ENCODE assay signal across 25 mouse cellular contexts in genomic region chr6:127971931-127972330, GRCm38 (mm10).
"Had no signal": no experiment of that assay in that cellular context is flagged by ENCODE, and none has a peak within 500 bp of the region (broad histone marks: within the 10 kb centered on the region; RNA-seq: fewer than 3 reads in every experiment).

No protein-coding gene starts in this region.

- H3K9me3 ChIP-seq: heart, embryonic 12.5 days; heart, embryonic 15.5 days; hindbrain, embryonic 13.5 days; hindbrain, embryonic 15.5 days; kidney, embryonic 15.5 days; limb, embryonic 10.5 days; limb, embryonic 12.5 days; liver, embryonic 13.5 days had no signal

- H3K27ac ChIP-seq: heart, adult 2 months; heart, embryonic 15.5 days; hindbrain, embryonic 13.5 days; hindbrain, embryonic 15.5 days; hindbrain, postnatal 0 days; kidney, embryonic 15.5 days; kidney, postnatal 0 days; left cerebral cortex, adult 2 months; limb, embryonic 12.5 days; liver, embryonic 13.5 days had no signal

- H3K4me3 ChIP-seq: heart, adult 2 months; heart, embryonic 12.5 days; heart, embryonic 15.5 days; hindbrain, embryonic 13.5 days; hindbrain, embryonic 15.5 days; kidney, embryonic 15.5 days; left cerebral cortex, adult 2 months; limb, embryonic 10.5 days; limb, embryonic 12.5 days; liver, embryonic 13.5 days had no signal

- H3K4me2 ChIP-seq: heart, embryonic 12.5 days; heart, embryonic 15.5 days; hindbrain, embryonic 13.5 days; hindbrain, embryonic 15.5 days; kidney, embryonic 15.5 days; limb, embryonic 12.5 days; liver, embryonic 11.5 days; liver, embryonic 13.5 days had no signal

- H3K9ac ChIP-seq: heart, embryonic 12.5 days; heart, embryonic 15.5 days; hindbrain, embryonic 13.5 days; hindbrain, embryonic 15.5 days; kidney, embryonic 15.5 days; limb, embryonic 12.5 days; liver, embryonic 13.5 days had no signal

- H3K27me3 ChIP-seq: heart, embryonic 12.5 days; heart, embryonic 15.5 days; hindbrain, embryonic 15.5 days; kidney, embryonic 15.5 days; limb, embryonic 12.5 days; liver, embryonic 13.5 days had no signal

- ATAC-seq: hindbrain, postnatal 0 days; intestine, embryonic 16.5 days had no signal

- DNase-seq: gastrocnemius, postnatal 14 days; gastrocnemius, postnatal 36 days; heart, adult 11 months; heart, adult 2 months; heart, postnatal 14 days; heart, postnatal 36 days; kidney, adult 11 months; kidney, adult 2 months; kidney, adult 9 months; kidney, postnatal 14 days; kidney, postnatal 36 days; liver; liver, embryonic 13.5 days had no signal

- H3K36me3 ChIP-seq: heart, embryonic 12.5 days; heart, embryonic 15.5 days; hindbrain, embryonic 13.5 days; hindbrain, embryonic 15.5 days; limb, embryonic 10.5 days; liver, embryonic 13.5 days had no signal

- H3K4me1 ChIP-seq: liver, embryonic 13.5 days had no signal
